Mouse (Mus musculus) thymus, postnatal 36 days (tissue): ENCODE data around the gene Vps4a.

Source experiments
- DNase-seq, 2 experiments: peaks; one replicate each; pipeline ENCODE4 v3.0.0; 2022; ENCODE audit warnings: mixed read lengths in 2 of 2

The Vps4a gene

GRCm38 (mm10) chr8:107049480-107049879 is 18.5 kb downstream of the Vps4a start:
- DNase-seq, result no peak

GRCm38 (mm10) chr8:107052046-107052445 is 21.0 kb downstream of the Vps4a start:
- DNase-seq, result no peak

- peak; percentile 92 to 95 for DNase-seq
These were observed 25.3 kb downstream of the Vps4a start, which contains the start of the genes Cog8 and Nip7 for GRCm38 (mm10) chr8:107056076-107056972. Gene Cog8 (minus strand): TSS chr8:107056689. Gene Nip7 (plus strand): TSS chr8:107056877.

- DNase-seq, result no peak
These were observed 25.9 kb downstream of the Vps4a start for GRCm38 (mm10) chr8:107056973-107057369.

GRCm38 (mm10) chr8:107062613-107063012 is 31.6 kb downstream of the Vps4a start:
- DNase-seq, result no peak

GRCm38 (mm10) chr8:107065511-107066496 is 34.8 kb downstream of the Vps4a start, which contains the start of gene Tmed6:
Gene Tmed6 (minus strand): TSS chr8:107065644.
- DNase-seq, result no peak

GRCm38 (mm10) chr8:107073706-107074105 is 42.7 kb downstream of the Vps4a start:
- no peak for DNase-seq

- DNase-seq, result no peak
These were observed 43.1 kb downstream of the Vps4a start for GRCm38 (mm10) chr8:107074128-107074527.

GRCm38 (mm10) chr8:107076239-107076888 is 45.3 kb downstream of the Vps4a start:
- no peak for DNase-seq

GRCm38 (mm10) chr8:107085358-107085757 is 54.3 kb downstream of the Vps4a start:
- peak; percentile 22 to 30 for DNase-seq

GRCm38 (mm10) chr8:107086018-107086417 is 55.0 kb downstream of the Vps4a start:
- DNase-seq, result no peak

GRCm38 (mm10) chr8:107088526-107089063 is 57.6 kb downstream of the Vps4a start:
- no peak for DNase-seq

- no peak for DNase-seq
These were observed 59.5 kb downstream of the Vps4a start for GRCm38 (mm10) chr8:107090531-107090930.
